Mouse (Mus musculus) cerebellum, postnatal 36 days (tissue): ENCODE measurements around the gene Ttc5.
"Not testable (repeated sequence)": the region's sequence is repeated elsewhere in the genome, so short reads cannot be mapped to it uniquely, and the experiment has no call there.

Experiments used
- DNase-seq, 2 experiments: peaks; one replicate each; pipeline ENCODE4 v3.0.0; 2021 to 2022; ENCODE audit warnings: mixed read lengths in 2 of 2

Gene Ttc5

GRCm38 (mm10) chr14:50765736-50766135 is 19.6 kb downstream of the Ttc5 start:
- no peak for DNase-seq

- DNase-seq, result no peak
These were observed 26.8 kb downstream of the Ttc5 start for GRCm38 (mm10) chr14:50758416-50759085.

- no peak for DNase-seq
These were observed 40.3 kb downstream of the Ttc5 start, which contains the start of gene Olfr749 for GRCm38 (mm10) chr14:50744994-50745393. Gene Olfr749 (minus strand): TSS chr14:50745094.

GRCm38 (mm10) chr14:50741584-50741983 is 43.7 kb downstream of the Ttc5 start:
- no peak for DNase-seq

- DNase-seq, result no peak
These were observed 45.0 kb downstream of the Ttc5 start for GRCm38 (mm10) chr14:50740334-50740733.

GRCm38 (mm10) chr14:50722371-50722770 is 62.9 kb downstream of the Ttc5 start:
- DNase-seq, result not testable (repeated sequence)

- DNase-seq, result not testable (repeated sequence)
These were observed 65.4 kb downstream of the Ttc5 start for GRCm38 (mm10) chr14:50719875-50720274.
